8 mouse cellular contexts compared by ENCODE assay signal in the genomic region with DNA sequence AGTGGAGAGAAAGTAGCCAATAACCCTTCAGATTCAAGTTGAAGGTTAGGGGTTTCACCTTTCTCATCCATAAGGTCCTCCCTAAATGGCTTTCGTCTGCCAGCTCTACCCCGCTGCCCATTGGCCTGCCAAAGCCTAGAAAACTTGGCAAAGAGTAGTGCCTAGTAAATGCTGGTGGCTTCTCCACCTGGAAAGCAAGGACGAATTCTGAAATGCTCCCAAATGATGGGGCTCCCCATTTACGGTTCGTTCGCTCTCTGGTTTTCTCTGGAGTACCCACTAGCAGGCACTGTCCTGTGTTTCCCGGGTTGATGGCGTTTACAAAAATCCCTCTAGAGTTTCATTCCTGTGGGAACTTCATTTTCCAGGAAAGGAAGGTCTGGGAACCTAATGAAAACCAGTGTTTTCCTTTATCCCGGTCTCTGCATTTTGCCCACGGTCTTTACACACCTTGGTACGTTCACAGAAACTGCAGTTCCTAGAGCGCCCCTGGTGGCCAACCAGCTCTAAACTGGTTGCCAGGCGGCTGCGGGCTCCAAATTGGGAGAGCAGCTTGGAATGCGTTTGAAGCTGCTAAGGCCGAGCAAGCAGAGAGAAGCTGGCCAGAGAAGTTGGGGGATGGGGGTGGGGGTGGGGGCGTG. TPM values are rescaled to one million over a fixed set of nuclear protein-coding genes. Genes with fewer than 3 reads are reported as not detected.
DNase-seq lines count a peak whose midpoint lies in the region; ATAC-seq and TF ChIP-seq lines count a peak whose summit lies in the region.
"Had no signal": no experiment of that assay in that cellular context is flagged by ENCODE, and none has a peak within 500 bp of the region (broad histone marks: within the 10 kb centered on the region; RNA-seq: fewer than 3 reads in every experiment).

No protein-coding gene starts in this region.

- H3K9ac ChIP-seq in heart, adult 2 months (ENCODE audit: low read depth, low read length) = no peak overlapping the region
- H3K9ac ChIP-seq in midbrain, embryonic 12.5 days (replicated peaks) = no peak overlapping the region
- no peak overlapping the region for H3K9ac ChIP-seq in stomach, embryonic 14.5 days (replicated peaks; ENCODE audit: low read depth, low read length)

- DNase-seq in brain, adult 2 months (ENCODE audit: low read depth, low spot score) = peak; percentile 95
- peak; percentile 91 for DNase-seq in embryonic facial prominence, embryonic 10.5 days (ENCODE audit: low spot score)
- DNase-seq in heart, adult 2 months = peak; percentile 47 to 66
- peak; percentile 65 for DNase-seq in kidney, adult 18-20 months
- peak; percentile 92 for DNase-seq in left cerebral cortex, postnatal 4 days

- peak; percentile 47 for ATAC-seq in midbrain, embryonic 12.5 days (ENCODE audit: low FRiP score, low read depth)
- peak; percentile 72 for ATAC-seq in stomach, embryonic 14.5 days (ENCODE audit: insufficient number of reproducible peaks, insufficient read depth, low FRiP score, low read depth)

- TF ChIP-seq EP300 in heart, adult 2 months (IDR thresholded peaks at IDR 0.05; ENCODE audit: insufficient read depth, low read depth, low read length) = no peak

- H3K79me2 ChIP-seq in heart, adult 2 months (replicated peaks; ENCODE audit: control insufficient read depth, insufficient read depth, low read length) = no peaks in the 10 kb centered on the region

- no peaks in the 10 kb centered on the region for H3K36me3 ChIP-seq in embryonic facial prominence, embryonic 10.5 days (replicated peaks)
- H3K36me3 ChIP-seq in heart, adult 2 months (ENCODE audit: control insufficient read depth, insufficient read depth, low read length) = no peaks in the 10 kb centered on the region
- no peaks in the 10 kb centered on the region for H3K36me3 ChIP-seq in midbrain, embryonic 12.5 days
- H3K36me3 ChIP-seq in stomach, embryonic 14.5 days (ENCODE audit: control insufficient read depth, insufficient read depth, low read length) = no peaks in the 10 kb centered on the region

- H3K9me3 ChIP-seq in embryonic facial prominence, embryonic 10.5 days = no peaks in the 10 kb centered on the region
- no peaks in the 10 kb centered on the region for H3K9me3 ChIP-seq in midbrain, embryonic 12.5 days
- H3K9me3 ChIP-seq in stomach, embryonic 14.5 days (ENCODE audit: control insufficient read depth, low read depth, low read length) = no peaks in the 10 kb centered on the region

- peaks cover 46% of the 10 kb centered on the region for H3K27me3 ChIP-seq in embryonic facial prominence, embryonic 10.5 days (replicated peaks; ENCODE audit: low read depth, poor library complexity, severe bottlenecking)
- H3K27me3 ChIP-seq in heart, adult 2 months (ENCODE audit: control insufficient read depth, insufficient read depth, low read length) = peaks cover 2% of the 10 kb centered on the region; the same call in 1 of the 2 replicates
- peaks cover 37% of the 10 kb centered on the region for H3K27me3 ChIP-seq in midbrain, embryonic 12.5 days
- no peaks in the 10 kb centered on the region for H3K27me3 ChIP-seq in stomach, embryonic 14.5 days (ENCODE audit: control insufficient read depth, insufficient read depth, low read length)

- peaks cover 25% of the 10 kb centered on the region for H3K4me1 ChIP-seq in embryonic facial prominence, embryonic 10.5 days
- H3K4me1 ChIP-seq in heart, adult 2 months (ENCODE audit: control insufficient read depth, insufficient read depth, low read length) = no peaks in the 10 kb centered on the region
- H3K4me1 ChIP-seq in midbrain, embryonic 12.5 days = peaks cover 10% of the 10 kb centered on the region; the same call in 1 of the 2 replicates
- no peaks in the 10 kb centered on the region for H3K4me1 ChIP-seq in stomach, embryonic 14.5 days (ENCODE audit: control insufficient read depth, insufficient read depth, low read length)

- intact Hi-C loops in heart, adult 2 months (cut with DNase I) = no loop called here
- intact Hi-C loops in left cerebral cortex, postnatal 4 days (cut with DNase I) = loop anchor here (10.0 kb wide), 2 partner anchors 93 to 707 kb away; no protein-coding TSS in a partner anchor

- 17% methylated on average over 17 of the region's 17 CpGs for WGBS in embryonic facial prominence, embryonic 10.5 days
- WGBS in heart, adult 2 months = 18% methylated on average over 17 of the region's 17 CpGs
- 18% methylated on average over 17 of the region's 17 CpGs for WGBS in midbrain, embryonic 12.5 days
- WGBS in stomach, embryonic 14.5 days = 19% methylated on average over 17 of the region's 17 CpGs

- TF ChIP-seq CTCF in heart, adult 2 months (IDR thresholded peaks at IDR 0.05) = peak; percentile 73

- H3K4me3 ChIP-seq in embryonic facial prominence, embryonic 10.5 days = peak overlapping the region; percentile 57
- H3K4me3 ChIP-seq in heart, adult 2 months = peak overlapping the region; percentile 10; the same call in 1 of the 2 replicates
- peak overlapping the region; percentile 45 for H3K4me3 ChIP-seq in midbrain, embryonic 12.5 days
- H3K4me3 ChIP-seq in stomach, embryonic 14.5 days (ENCODE audit: low read depth, low read length) = peak overlapping the region; percentile 30

- peak overlapping the region; percentile 65 for H3K4me2 ChIP-seq in midbrain, embryonic 12.5 days (replicated peaks)
- peak overlapping the region; percentile 60 for H3K4me2 ChIP-seq in stomach, embryonic 14.5 days (replicated peaks; ENCODE audit: low read depth, low read length)

- no peak overlapping the region for H3K27ac ChIP-seq in embryonic facial prominence, embryonic 10.5 days (replicated peaks)
- no peak overlapping the region for H3K27ac ChIP-seq in heart, adult 2 months
- no peak overlapping the region for H3K27ac ChIP-seq in midbrain, embryonic 12.5 days (replicated peaks)
- H3K27ac ChIP-seq in stomach, embryonic 14.5 days (ENCODE audit: low read length) = no peak overlapping the region

- no peak for TF ChIP-seq POLR2A in heart, adult 2 months (IDR thresholded peaks at IDR 0.05; ENCODE audit: insufficient read depth, low read depth, low read length)

RNA-seq across cellular contexts. Expression of gene Vsnl1, which starts 1.0 kb away (rescaled TPM):
- polyA plus RNA-seq in embryonic facial prominence, embryonic 10.5 days (2016; fragmentation: Nextera tagmentation; extraction: Ambion mirVana) = 0.54 and 0.70 TPM in 2 replicates
- under 1 TPM; 0.57 TPM for total RNA-seq in heart, adult 2 months (2021)
- polyA plus RNA-seq in heart, adult 2 months (2012; rRNA removed) = 0.23 and 0.41 TPM in 2 replicates
- 100 to 1,000 TPM; 184 to 192 TPM for total RNA-seq in left cerebral cortex, postnatal 4 days (2021)
- 2.9 and 4.7 TPM in 2 replicates for polyA plus RNA-seq in midbrain, embryonic 12.5 days (2016; fragmentation: Nextera tagmentation; extraction: Ambion mirVana)
- 1.1 and 1.4 TPM in 2 replicates for polyA plus RNA-seq in stomach, embryonic 14.5 days (2014; fragmentation: Nextera tagmentation; extraction: Ambion mirVana)
- total RNA-seq: neutrophil, adult 5-6 weeks had no signal

RNA-seq across cellular contexts. Expression of gene Rad51ap2, which starts 18.5 kb away (rescaled TPM):
- 0.26 and 0.36 TPM in 2 replicates for polyA plus RNA-seq in embryonic facial prominence, embryonic 10.5 days (2016; fragmentation: Nextera tagmentation; extraction: Ambion mirVana)
- not detected for total RNA-seq in heart, adult 2 months (2021)
- polyA plus RNA-seq in heart, adult 2 months (2012; rRNA removed) = not detected in 2 replicates
- 1 to 10 TPM; 2.0 TPM for total RNA-seq in left cerebral cortex, postnatal 4 days (2021)
- polyA plus RNA-seq in midbrain, embryonic 12.5 days (2016; fragmentation: Nextera tagmentation; extraction: Ambion mirVana) = 0.33 and 0.39 TPM in 2 replicates
- 0.29 and 0.32 TPM in 2 replicates for polyA plus RNA-seq in stomach, embryonic 14.5 days (2014; fragmentation: Nextera tagmentation; extraction: Ambion mirVana)
